Mouse (Mus musculus): ENCODE results near the gene Traf3ip3.

DNA sequence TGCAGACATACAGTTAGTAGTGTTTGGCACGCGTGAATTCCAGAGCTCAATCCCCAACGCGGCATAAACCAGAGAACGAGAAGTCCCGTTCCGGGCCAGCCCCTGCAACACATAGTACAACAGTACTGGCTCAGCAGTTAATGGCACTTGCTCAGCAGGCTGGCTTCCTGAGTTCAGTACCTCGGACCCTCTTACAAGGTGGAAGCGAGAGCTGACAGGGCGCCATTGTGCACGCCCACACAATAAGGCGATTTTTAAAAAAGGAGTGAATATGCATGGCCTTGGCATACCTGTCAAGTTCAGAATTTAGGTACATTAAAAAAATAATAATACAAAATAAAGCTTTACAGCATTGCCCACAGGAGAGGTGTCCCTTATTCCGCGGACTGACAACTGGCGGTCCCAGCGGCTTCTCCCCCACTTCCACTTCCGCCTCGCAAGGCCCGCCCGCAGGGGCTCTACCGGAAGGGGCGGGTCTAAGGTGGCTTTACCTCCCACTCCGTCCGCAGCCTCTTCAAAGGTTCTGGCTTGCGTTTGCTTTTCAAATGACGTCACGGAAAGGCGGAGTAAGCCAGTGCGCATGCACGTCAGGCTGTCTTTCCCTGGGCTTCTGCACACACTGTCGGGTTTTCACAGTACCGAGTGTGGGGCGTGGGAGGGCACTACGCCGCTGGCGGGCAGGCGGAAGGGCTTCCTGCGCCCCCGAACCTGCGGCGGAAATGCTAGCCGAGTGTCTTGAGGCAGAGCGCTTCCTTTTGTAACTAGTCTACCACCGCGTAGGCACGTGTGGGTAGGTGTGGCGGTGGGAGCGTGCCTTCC, 28.3 kb downstream of the Traf3ip3 start:
- TF ChIP-seq POLR2A (IDR thresholded peaks at IDR 0.05; ENCODE audit: insufficient read depth, low read depth, low read length): peak; percentile 97
- no peak for TF ChIP-seq CTCF (IDR thresholded peaks at IDR 0.05)
